Mouse (Mus musculus) G1E (cell line): ENCODE results near the gene Ccdc154.

ENCODE experiments used
- CTCF ChIP-seq: IDR thresholded peaks from 2 replicates; pipeline ENCODE4 v1.5.1; 2012; ENCODE audit warnings: low read depth, low read length, inconsistent platforms, mixed read lengths
- GATA1 ChIP-seq: IDR thresholded peaks from 2 replicates; pipeline ENCODE4 v1.6.1; 2012; ENCODE audit warnings: borderline replicate concordance, low read length, inconsistent platforms, mixed read lengths
- POLR2AphosphoS5 ChIP-seq: IDR thresholded peaks from 2 replicates; pipeline ENCODE4 v1.6.1; 2012; ENCODE audit warnings: low read depth, low read length, inconsistent platforms; ENCODE audit not compliant: insufficient replicate concordance
- TAL1 ChIP-seq: conservative IDR thresholded peaks from 2 replicates; pipeline ENCODE4 v1.6.1; 2012; ENCODE audit warnings: low read depth, low read length, inconsistent platforms, mixed read lengths

- no peak for TF ChIP-seq GATA1
- TF ChIP-seq CTCF = no peak
- TF ChIP-seq TAL1 = no peak
- TF ChIP-seq POLR2AphosphoS5 = no peak
These were observed 29.0 kb upstream of the Ccdc154 start, which contains the start of gene Clcn7 for GRCm38 (mm10) chr17:25133275-25133698.
